ENCODE assay signal across 18 mouse cellular contexts in the genomic region with DNA sequence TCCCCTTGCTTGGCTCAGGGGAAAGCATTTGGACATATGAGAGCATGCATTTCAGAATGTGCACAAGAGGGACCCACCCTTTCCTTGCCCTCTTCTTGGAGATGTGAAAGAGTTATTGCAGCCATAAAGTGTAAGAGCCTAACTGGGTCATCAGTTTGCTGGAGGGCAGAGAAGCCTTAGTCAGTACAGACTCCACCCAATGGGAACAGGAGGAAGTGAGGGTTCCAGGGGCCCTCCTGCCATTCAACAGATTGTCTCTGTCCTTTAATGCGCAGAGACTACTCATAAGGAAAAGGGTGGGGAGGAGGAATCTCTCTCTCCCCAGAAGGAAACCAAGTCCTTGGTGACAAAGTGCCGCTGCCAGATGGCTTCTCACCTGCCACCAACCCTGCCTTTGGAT.
"Had no signal": no experiment of that assay in that cellular context is flagged by ENCODE, and none has a peak within 500 bp of the region (broad histone marks: within the 10 kb centered on the region; RNA-seq: fewer than 3 reads in every experiment).

No protein-coding gene starts in this region.

- H3K9ac ChIP-seq: lung, embryonic 14.5 days; midbrain, embryonic 12.5 days; neural tube, embryonic 13.5 days; neural tube, embryonic 15.5 days had no signal

- H3K4me3 ChIP-seq: midbrain, embryonic 10.5 days; midbrain, embryonic 12.5 days; myocyte; neural tube, embryonic 13.5 days; neural tube, embryonic 15.5 days had no signal

- DNase-seq: lung, embryonic 14.5 days; lung, postnatal 10 days; lung, postnatal 4 days; midbrain, embryonic 14.5 days; retina, postnatal 1 day; right cerebral cortex, adult 18-20 months; right cerebral cortex, postnatal 25 days; right cerebral cortex, postnatal 4 days; spleen, adult 18-20 months; thymus, adult 18-20 months; thymus, postnatal 14 days; thymus, postnatal 36 days had no signal

- H3K4me2 ChIP-seq: lung, embryonic 14.5 days; midbrain, embryonic 12.5 days; neural tube, embryonic 13.5 days; neural tube, embryonic 15.5 days had no signal

- ATAC-seq: midbrain, embryonic 16.5 days had no signal

- H3K4me1 ChIP-seq: midbrain, embryonic 12.5 days; neural tube, embryonic 13.5 days; neural tube, embryonic 15.5 days had no signal

- H3K36me3 ChIP-seq: midbrain, embryonic 10.5 days; midbrain, embryonic 12.5 days; neural tube, embryonic 13.5 days; neural tube, embryonic 15.5 days had no signal

- H3K9me3 ChIP-seq: midbrain, embryonic 10.5 days; midbrain, embryonic 12.5 days; neural tube, embryonic 13.5 days; neural tube, embryonic 15.5 days had no signal

- H3K27me3 ChIP-seq: midbrain, embryonic 12.5 days; neural tube, embryonic 13.5 days; neural tube, embryonic 15.5 days had no signal

- H3K27ac ChIP-seq: midbrain, embryonic 10.5 days; midbrain, embryonic 12.5 days; neural tube, embryonic 13.5 days; neural tube, embryonic 15.5 days had no signal
